Mouse (Mus musculus) hindbrain, embryonic 12.5 days (tissue): ENCODE results near the gene Ppm1e. TPM values are rescaled to one million over a fixed set of nuclear protein-coding genes. Genes with fewer than 3 reads are reported as not detected.

Source experiments
- ATAC-seq: fragments of 200-750 bp; cut with Nextera tagmentation; 2 replicates; pipeline ENCODE4 v1.8.0; 2017; ENCODE audit warnings: moderate TSS enrichment; ENCODE audit not compliant: low FRiP score
- H3K27ac ChIP-seq: fragments of 300-500 bp; sonication (generic); 2 replicates; pipeline ENCODE4 v1.5.1; 2016; ENCODE audit warnings: mild to moderate bottlenecking
- H3K27me3 ChIP-seq: fragments of 300-500 bp; sonication (generic); 2 replicates; pipeline ENCODE4 v1.6.1; 2016; ENCODE audit warnings: mild to moderate bottlenecking
- H3K36me3 ChIP-seq: fragments of 300-500 bp; sonication (generic); 2 replicates; pipeline ENCODE4 v1.6.1; 2016; ENCODE audit warnings: mild to moderate bottlenecking
- H3K4me1 ChIP-seq: fragments of 300-500 bp; sonication (generic); 2 replicates; pipeline ENCODE4 v1.6.1; 2016
- H3K4me2 ChIP-seq: fragments of 300-500 bp; sonication (generic); replicated peaks from 2 replicates; pipeline ENCODE4 v1.6.1; 2016; ENCODE audit warnings: mild to moderate bottlenecking
- H3K4me3 ChIP-seq: fragments of 300-500 bp; sonication (generic); 2 replicates; pipeline ENCODE4 v1.5.1; 2016; ENCODE audit warnings: mild to moderate bottlenecking
- H3K9ac ChIP-seq: fragments of 300-500 bp; sonication (generic); 2 replicates; pipeline ENCODE4 v1.6.1; 2016; ENCODE audit warnings: mild to moderate bottlenecking, moderate library complexity
- H3K9me3 ChIP-seq: fragments of 300-500 bp; sonication (generic); replicated peaks from 2 replicates; pipeline ENCODE4 v1.6.1; 2016; ENCODE audit warnings: mild to moderate bottlenecking
- WGBS: fragments of 180-500 bp; shearing (Covaris S2); methylation state at CpG from one replicate; pipeline ENCODE4 v1.1.7; 2016; 5-methylcytosine and 5-hydroxymethylcytosine counted together
- polyA plus RNA-seq: library from polyadenylated mRNA; unstranded; fragments of >200 nt; fragmentation: Nextera tagmentation; extraction: Ambion mirVana; gene quantifications from 2 replicates; pipeline ENCODE4 v1.2.1, GENCODE M21; 2016

Ppm1e gene
- polyA plus RNA-seq, 1 experiment from 2014 or later = 21.3 TPM

- Histone ChIP-seq H3K4me1 (no peaks in the 10 kb centered on the region), H3K4me3 (no peak overlapping the region), H3K9me3 (no peaks in the 10 kb centered on the region), H3K9ac (no peak overlapping the region), H3K36me3 (no peaks in the 10 kb centered on the region), H3K27ac (no peak overlapping the region), H3K4me2 (no peak overlapping the region), H3K27me3 (no peaks in the 10 kb centered on the region)
- no peak for ATAC-seq
- WGBS = 88% methylated on average over 2 of the region's 2 CpGs
These were observed 63.2 kb downstream of the Ppm1e start for GRCm38 (mm10) chr11:87295636-87296035.

- no peaks in the 10 kb centered on the region for H3K36me3 ChIP-seq
- no peaks in the 10 kb centered on the region for H3K9me3 ChIP-seq
- H3K4me1 ChIP-seq = no peaks in the 10 kb centered on the region
- ATAC-seq = no peak
- no peaks in the 10 kb centered on the region for H3K27me3 ChIP-seq
- no peak overlapping the region for H3K27ac ChIP-seq
- 93% methylated on average over 8 of the region's 8 CpGs for WGBS
- no peak overlapping the region for H3K9ac ChIP-seq
- H3K4me3 ChIP-seq = no peak overlapping the region
- H3K4me2 ChIP-seq = no peak overlapping the region
These were observed 69.5 kb downstream of the Ppm1e start for GRCm38 (mm10) chr11:87289313-87289712.

- H3K4me2 ChIP-seq = no peak overlapping the region
- no peaks in the 10 kb centered on the region for H3K4me1 ChIP-seq
- WGBS = 90% methylated on average over 2 of the region's 2 CpGs
- no peaks in the 10 kb centered on the region for H3K9me3 ChIP-seq
- H3K27me3 ChIP-seq = no peaks in the 10 kb centered on the region
- H3K9ac ChIP-seq = no peak overlapping the region
- ATAC-seq = no peak
- H3K4me3 ChIP-seq = no peak overlapping the region
- no peaks in the 10 kb centered on the region for H3K36me3 ChIP-seq
- H3K27ac ChIP-seq = no peak overlapping the region
These were observed 72.6 kb downstream of the Ppm1e start for GRCm38 (mm10) chr11:87286194-87286593.

- Histone ChIP-seq H3K27me3 (no peaks in the 10 kb centered on the region), H3K4me3 (no peak overlapping the region), H3K27ac (no peak overlapping the region), H3K4me1 (peaks cover 5% of the 10 kb centered on the region), H3K4me2 (no peak overlapping the region), H3K9me3 (no peaks in the 10 kb centered on the region), H3K36me3 (no peaks in the 10 kb centered on the region), H3K9ac (no peak overlapping the region)
- 84% methylated on average over 7 of the region's 7 CpGs for WGBS
- ATAC-seq = no peak
These were observed 76.8 kb downstream of the Ppm1e start for GRCm38 (mm10) chr11:87281907-87282475.

GRCm38 (mm10) chr11:87279461-87279860, 79.4 kb downstream of the Ppm1e start:
- WGBS = 87% methylated on average over 5 of the region's 5 CpGs
- Histone ChIP-seq H3K36me3 (no peaks in the 10 kb centered on the region), H3K4me2 (no peak overlapping the region), H3K4me1 (peaks cover 16% of the 10 kb centered on the region), H3K27ac (no peak overlapping the region), H3K9me3 (no peaks in the 10 kb centered on the region), H3K27me3 (no peaks in the 10 kb centered on the region), H3K4me3 (no peak overlapping the region), H3K9ac (no peak overlapping the region)
- no peak for ATAC-seq

- WGBS = 88% methylated on average over 4 of the region's 4 CpGs
- H3K27me3 ChIP-seq = no peaks in the 10 kb centered on the region
- no peaks in the 10 kb centered on the region for H3K36me3 ChIP-seq
- no peak for ATAC-seq
- no peak overlapping the region for H3K4me2 ChIP-seq
- H3K4me1 ChIP-seq = peaks cover 16% of the 10 kb centered on the region
- H3K9ac ChIP-seq = no peak overlapping the region
- H3K9me3 ChIP-seq = no peaks in the 10 kb centered on the region
- no peak overlapping the region for H3K4me3 ChIP-seq
- no peak overlapping the region for H3K27ac ChIP-seq
These were observed 80.0 kb downstream of the Ppm1e start for GRCm38 (mm10) chr11:87278807-87279206.

- no peaks in the 10 kb centered on the region for H3K27me3 ChIP-seq
These were observed 82.4 kb downstream of the Ppm1e start for GRCm38 (mm10) chr11:87276240-87276985.

GRCm38 (mm10) chr11:87275420-87276048, 83.3 kb downstream of the Ppm1e start:
- Histone ChIP-seq H3K27me3 (no peaks in the 10 kb centered on the region), H3K9ac (no peak overlapping the region), H3K4me1 (peaks cover 19% of the 10 kb centered on the region), H3K27ac (no peak overlapping the region), H3K4me2 (no peak overlapping the region), H3K4me3 (no peak overlapping the region), H3K36me3 (no peaks in the 10 kb centered on the region), H3K9me3 (no peaks in the 10 kb centered on the region; the same call in 1 of the 2 replicates)
- ATAC-seq = no peak
- WGBS = 86% methylated on average over 7 of the region's 7 CpGs

More at GRCm38 (mm10) chr11:87276240-87276985, 82.4 kb downstream of the Ppm1e start:
- WGBS = 8% methylated on average over 5 of the region's 5 CpGs
- peaks cover 16% of the 10 kb centered on the region for H3K4me1 ChIP-seq
- no peak overlapping the region for H3K9ac ChIP-seq
- no peaks in the 10 kb centered on the region for H3K36me3 ChIP-seq
- H3K4me3 ChIP-seq = no peak overlapping the region
- H3K27ac ChIP-seq = no peak overlapping the region; the same call in 1 of the 2 replicates
- ATAC-seq = peak; percentile 54; the same call in 1 of the 2 replicates
- H3K9me3 ChIP-seq = no peaks in the 10 kb centered on the region; the same call in 1 of the 2 replicates
- peak overlapping the region; percentile 0; the same call in 1 of the 2 replicates for H3K4me2 ChIP-seq

GRCm38 (mm10) chr11:87272725-87273124, 86.1 kb downstream of the Ppm1e start:
- Histone ChIP-seq H3K27me3 (no peaks in the 10 kb centered on the region), H3K27ac (no peak overlapping the region), H3K4me1 (peaks cover 15% of the 10 kb centered on the region), H3K4me2 (no peak overlapping the region), H3K36me3 (no peaks in the 10 kb centered on the region), H3K4me3 (no peak overlapping the region), H3K9ac (no peak overlapping the region), H3K9me3 (no peaks in the 10 kb centered on the region; the same call in 1 of the 2 replicates)
- ATAC-seq = no peak
- WGBS = 91% methylated on average over 5 of the region's 5 CpGs

GRCm38 (mm10) chr11:87271479-87271878, 87.3 kb downstream of the Ppm1e start:
- H3K27ac ChIP-seq = no peak overlapping the region
- WGBS = 96% methylated on average over 1 of the region's 1 CpGs
- no peak overlapping the region for H3K9ac ChIP-seq
- H3K27me3 ChIP-seq = no peaks in the 10 kb centered on the region
- H3K4me1 ChIP-seq = peaks cover 9% of the 10 kb centered on the region
- H3K36me3 ChIP-seq = no peaks in the 10 kb centered on the region
- no peak for ATAC-seq
- no peaks in the 10 kb centered on the region; the same call in 1 of the 2 replicates for H3K9me3 ChIP-seq
- H3K4me2 ChIP-seq = no peak overlapping the region
- H3K4me3 ChIP-seq = no peak overlapping the region

- Histone ChIP-seq H3K27me3 (no peaks in the 10 kb centered on the region), H3K9ac (no peak overlapping the region), H3K4me1 (peaks cover 3% of the 10 kb centered on the region; the same call in 1 of the 2 replicates), H3K4me2 (no peak overlapping the region), H3K27ac (peak overlapping the region; percentile 40; the same call in 1 of the 2 replicates), H3K36me3 (no peaks in the 10 kb centered on the region), H3K4me3 (no peak overlapping the region), H3K9me3 (no peaks in the 10 kb centered on the region; the same call in 1 of the 2 replicates)
- ATAC-seq = no peak
- WGBS = no CpG with 5 or more reads among the region's 2 CpGs
These were observed 87.9 kb downstream of the Ppm1e start for GRCm38 (mm10) chr11:87270958-87271357.

GRCm38 (mm10) chr11:87270446-87270845, 88.4 kb downstream of the Ppm1e start:
- no peak overlapping the region for H3K4me2 ChIP-seq
- no peak overlapping the region for H3K9ac ChIP-seq
- H3K4me1 ChIP-seq = peaks cover 3% of the 10 kb centered on the region; the same call in 1 of the 2 replicates
- no peaks in the 10 kb centered on the region for H3K36me3 ChIP-seq
- H3K4me3 ChIP-seq = no peak overlapping the region
- no peak for ATAC-seq
- no peaks in the 10 kb centered on the region; the same call in 1 of the 2 replicates for H3K9me3 ChIP-seq
- 41% methylated on average over 4 of the region's 4 CpGs for WGBS
- H3K27me3 ChIP-seq = no peaks in the 10 kb centered on the region
- peak overlapping the region; percentile 48; the same call in 1 of the 2 replicates for H3K27ac ChIP-seq
